Mouse (Mus musculus) heart, postnatal 10 days (tissue): ENCODE data around the gene Scn8a. TPM values are rescaled to one million over a fixed set of nuclear protein-coding genes. Genes with fewer than 3 reads are reported as not detected.
A peak's percentile ranks its signal among the peaks of the same experiment; 100 is the strongest.

Experiments
- DNase-seq, 2 experiments: peaks; one replicate each; pipeline ENCODE4 v3.0.0; 2021
- intact Hi-C: fragments of 180-260 bp; cut with DNase I; formaldehyde crosslinking; loops from one replicate; pipeline ENCODE4 v1.15.1; 2025
- total RNA-seq, 2 experiments: library from RNA; stranded (reverse); gene quantifications; 2 replicates each; pipeline ENCODE4 v1.2.3; 2021

Gene Scn8a
- total RNA-seq, 2 experiments from 2014 or later = 0.35 to 0.72 TPM

DNA sequence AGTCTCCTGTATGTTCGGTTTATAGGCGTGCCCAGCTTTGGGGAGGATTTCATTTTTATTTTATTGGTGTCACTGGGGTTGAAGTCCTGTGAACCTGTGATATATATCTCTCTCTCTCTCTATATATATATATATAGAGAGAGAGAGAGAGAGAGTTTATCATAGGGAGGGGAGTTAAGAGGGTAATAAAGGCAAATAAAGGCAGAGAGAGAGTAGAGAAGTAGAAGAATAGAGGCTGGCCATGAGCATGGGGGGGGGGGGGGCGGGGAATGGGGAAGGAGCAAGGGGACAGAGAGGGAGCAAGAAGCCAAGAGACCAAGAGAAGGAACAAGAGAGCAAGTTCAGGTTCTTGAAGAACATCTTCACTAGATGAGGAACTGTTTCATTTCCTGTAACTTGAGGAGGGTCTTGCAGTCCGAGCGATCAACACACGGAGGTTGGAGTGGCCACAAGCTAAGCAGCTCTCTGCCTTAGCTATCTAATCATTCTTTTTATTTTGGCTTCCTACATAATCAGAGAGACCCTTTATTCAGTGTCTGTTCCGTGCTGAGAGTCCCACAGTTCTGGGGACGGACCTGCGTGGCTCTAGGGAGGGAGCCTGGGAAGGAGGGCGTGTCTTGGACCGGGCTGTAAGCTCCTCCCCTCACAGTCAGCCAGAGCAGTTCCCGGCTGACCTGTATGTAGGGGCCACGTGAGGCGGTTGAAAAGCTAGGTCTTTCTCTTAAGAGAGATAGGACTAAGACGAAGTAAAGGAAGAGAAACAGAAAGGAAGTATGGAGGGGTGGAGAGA, 136.8 kb downstream of the Scn8a start:
- intact Hi-C loops = no loop called here
- DNase-seq = peak; percentile 39 to 55

DNA sequence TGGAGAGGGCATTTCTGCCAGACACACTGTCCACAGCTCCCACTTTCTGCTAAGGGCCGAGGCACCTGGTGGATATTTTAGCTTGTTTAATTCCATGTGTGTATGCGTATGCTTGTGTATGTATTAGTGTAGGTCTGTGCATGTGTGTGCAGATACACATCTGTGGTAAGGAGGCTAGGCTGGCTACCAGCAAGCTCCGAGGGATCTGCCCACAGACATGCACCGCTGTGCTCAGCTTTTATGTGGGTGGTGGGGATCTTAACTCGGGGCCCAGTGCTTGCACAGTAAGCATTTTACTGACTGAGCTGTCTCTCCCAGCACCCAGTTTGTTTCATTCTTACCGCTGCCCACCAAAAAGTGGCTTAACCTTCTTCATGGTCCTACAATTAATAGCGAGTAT, 137.6 kb downstream of the Scn8a start:
- intact Hi-C loops = no loop called here

DNA sequence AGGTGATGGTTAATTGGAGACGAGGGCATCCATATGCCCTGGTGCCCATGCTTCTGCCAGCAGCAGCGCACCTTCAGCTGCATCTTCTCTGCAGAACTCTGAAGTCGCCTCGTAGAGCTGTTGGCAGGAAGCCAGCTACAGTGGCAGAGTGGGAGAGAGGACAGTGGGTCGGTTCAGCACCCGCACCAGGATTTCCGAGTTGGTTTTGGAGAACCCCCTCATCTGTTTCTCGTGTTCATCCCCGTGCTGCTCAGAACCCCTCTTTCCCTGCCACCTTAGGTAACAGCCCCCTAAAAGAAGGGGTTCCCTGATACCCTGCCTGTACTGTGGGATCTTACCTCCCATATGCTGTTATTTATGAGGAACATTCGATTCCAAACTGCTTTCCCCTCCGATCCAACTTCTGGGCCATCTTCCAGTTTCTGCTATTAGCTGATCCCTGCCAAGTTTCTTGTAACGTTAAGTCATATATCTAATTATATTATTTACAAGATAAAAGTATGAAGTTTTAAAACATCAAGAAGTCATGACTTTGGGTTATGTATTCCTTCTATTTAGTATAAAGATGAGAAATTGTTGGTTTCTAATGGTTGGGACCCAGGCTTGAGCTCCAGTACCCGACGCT, 138.8 kb downstream of the Scn8a start:
- intact Hi-C loops = no loop called here

More for the DNA sequence above, 137.6 kb downstream of the Scn8a start:
- DNase-seq = no peak

DNA sequence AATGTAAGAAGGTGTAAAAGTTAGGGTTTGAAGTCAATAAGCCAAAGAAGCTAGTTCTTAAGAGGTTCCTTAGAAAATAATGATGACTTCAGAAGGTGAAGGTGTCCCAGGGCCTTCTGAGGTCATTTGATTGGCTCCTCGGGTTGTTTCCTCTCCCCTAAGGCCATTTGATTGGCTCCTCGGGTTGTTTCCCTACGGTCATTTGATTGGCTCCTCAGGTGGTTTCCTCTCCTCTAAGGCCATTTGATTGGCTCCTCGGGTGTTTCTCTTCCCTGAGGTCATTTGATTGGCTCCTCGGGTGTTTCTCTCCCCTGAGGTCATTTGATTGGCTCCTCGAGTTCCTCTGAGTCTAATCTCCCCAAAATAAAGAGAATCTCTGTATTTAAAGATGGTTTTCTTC, 141.7 kb downstream of the Scn8a start:
- no peak for DNase-seq
- intact Hi-C loops = no loop called here

More for the DNA sequence above, 138.8 kb downstream of the Scn8a start:
- no peak for DNase-seq

DNA sequence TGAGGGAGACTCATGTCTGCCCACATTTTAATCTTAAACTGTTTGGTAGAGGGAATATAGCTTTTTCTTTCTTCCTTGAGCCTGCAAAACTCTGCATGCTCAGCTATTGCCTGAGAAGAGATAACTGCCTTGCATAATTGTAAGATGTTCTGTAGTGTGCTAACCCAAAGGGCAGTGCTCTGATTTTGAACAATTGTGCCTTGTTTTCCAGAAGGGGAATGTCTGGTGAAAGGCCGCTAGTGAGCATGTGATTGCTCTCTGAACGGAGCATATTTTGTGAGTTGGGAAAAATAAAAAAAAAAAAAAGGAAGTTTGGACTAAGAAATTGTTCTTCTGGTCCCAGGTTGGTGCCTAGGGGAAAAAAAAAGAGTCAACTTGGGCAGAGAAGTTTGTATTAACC, 159.3 kb downstream of the Scn8a start:
- no peak for DNase-seq

DNA sequence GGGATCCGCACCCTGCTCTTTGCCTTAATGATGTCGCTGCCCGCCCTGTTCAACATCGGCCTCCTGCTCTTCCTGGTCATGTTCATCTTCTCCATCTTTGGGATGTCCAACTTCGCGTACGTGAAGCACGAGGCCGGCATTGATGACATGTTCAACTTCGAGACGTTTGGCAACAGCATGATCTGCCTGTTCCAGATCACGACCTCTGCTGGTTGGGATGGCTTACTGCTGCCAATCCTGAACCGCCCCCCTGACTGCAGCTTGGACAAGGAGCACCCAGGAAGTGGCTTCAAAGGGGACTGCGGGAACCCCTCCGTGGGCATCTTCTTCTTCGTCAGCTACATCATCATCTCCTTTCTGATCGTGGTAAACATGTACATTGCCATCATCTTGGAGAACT, 170.0 kb downstream of the Scn8a start:
- DNase-seq = peak in 1 of 2 experiments; percentile 28
- intact Hi-C loops = loop anchor here (5.0 kb wide), 2 partner anchors 202 to 282 kb away; no protein-coding TSS in a partner anchor

More for the DNA sequence above, 159.3 kb downstream of the Scn8a start:
- intact Hi-C loops = no loop called here

DNA sequence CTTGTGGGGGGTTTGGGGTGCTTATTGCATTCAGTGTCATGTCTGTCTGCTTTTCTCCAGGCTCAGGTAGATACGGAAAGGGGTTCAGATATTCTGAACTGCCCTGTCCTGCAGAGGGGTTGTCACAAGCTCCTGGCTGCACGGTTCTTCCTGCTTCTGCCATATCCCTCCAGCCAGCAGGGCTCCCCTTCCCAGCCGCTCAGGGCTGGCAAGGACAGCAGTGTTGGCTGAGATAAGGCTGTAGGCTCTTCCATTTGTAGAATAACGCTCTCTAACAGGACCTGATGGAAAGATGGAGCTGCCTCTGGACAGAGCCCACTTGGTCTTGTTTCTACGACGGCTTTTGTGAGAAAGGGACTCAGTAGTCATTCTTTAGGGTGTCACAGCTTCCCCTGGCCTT, 172.3 kb downstream of the Scn8a start:
- DNase-seq = no peak
- intact Hi-C loops = loop anchor here (5.0 kb wide), 2 partner anchors 205 to 285 kb away; no protein-coding TSS in a partner anchor

DNA sequence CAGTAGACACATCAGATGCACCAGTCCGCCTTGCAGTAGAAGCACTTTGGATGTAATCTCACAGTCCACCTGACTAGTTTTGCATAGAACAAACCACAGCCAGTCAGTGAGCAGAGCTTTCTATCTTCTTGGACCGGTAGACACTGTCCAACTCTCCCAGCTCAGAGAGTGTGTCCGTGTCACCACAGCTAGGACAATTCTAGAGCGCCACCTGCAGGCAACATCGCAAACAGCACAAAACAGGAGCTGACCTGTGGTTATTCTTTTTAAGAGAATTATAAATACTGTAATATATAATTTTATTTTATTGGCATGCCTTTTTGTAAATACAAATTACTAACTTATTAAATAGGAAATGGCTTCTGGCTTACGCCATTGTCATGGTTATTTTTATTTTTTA, 173.0 kb downstream of the Scn8a start:
- intact Hi-C loops = loop anchor here (5.0 kb wide), 2 partner anchors 205 to 285 kb away; no protein-coding TSS in a partner anchor
- DNase-seq = peak; percentile 59 to 80

DNA sequence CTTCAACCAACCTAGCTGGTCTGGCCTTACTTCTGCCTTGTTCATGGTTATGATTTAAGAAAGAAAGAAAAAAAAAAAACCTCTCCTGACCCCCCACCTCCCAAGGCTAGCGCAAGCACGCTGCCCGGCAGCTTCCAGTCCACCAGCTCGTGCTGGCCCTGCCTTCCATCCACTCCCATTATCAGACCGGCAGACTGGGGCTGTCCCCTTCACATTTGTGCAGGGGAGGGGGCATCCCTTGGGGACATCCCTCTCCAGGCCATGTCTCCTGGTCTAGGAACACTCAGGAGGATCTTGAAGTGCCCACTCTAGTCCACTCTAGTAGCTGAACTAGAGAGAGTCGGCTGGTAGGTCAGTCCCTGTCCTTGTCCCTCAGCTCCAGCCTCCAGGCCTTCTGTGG, 174.9 kb downstream of the Scn8a start:
- intact Hi-C loops = loop anchor here (5.0 kb wide), 2 partner anchors 207 to 287 kb away; no protein-coding TSS in a partner anchor
- no peak for DNase-seq

DNA sequence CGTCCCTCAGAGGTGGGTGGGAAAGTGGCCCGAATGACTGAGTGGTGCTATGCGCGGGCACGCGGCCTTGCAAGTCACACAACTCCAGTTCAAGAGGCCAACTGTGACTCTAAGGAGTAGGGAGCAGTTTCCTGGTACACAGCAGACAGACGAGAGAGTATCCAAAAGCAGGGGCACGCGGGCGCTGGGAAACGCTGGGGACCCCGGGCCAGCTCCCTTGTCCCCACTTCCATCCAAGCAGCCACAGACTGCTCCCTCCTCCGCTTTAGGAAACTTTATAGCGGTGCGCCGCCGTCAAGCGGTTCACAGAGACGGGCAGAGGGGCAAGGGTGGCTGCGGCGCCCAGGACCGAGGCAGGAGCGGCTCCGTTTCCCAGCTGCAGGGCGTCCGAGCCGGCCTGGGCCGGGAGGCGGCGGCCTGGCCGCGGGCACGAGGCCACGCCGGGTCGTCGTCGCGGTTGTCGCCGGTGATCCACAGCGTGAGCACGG, 176.4 kb downstream of the Scn8a start:
- intact Hi-C loops = no loop called here

DNA sequence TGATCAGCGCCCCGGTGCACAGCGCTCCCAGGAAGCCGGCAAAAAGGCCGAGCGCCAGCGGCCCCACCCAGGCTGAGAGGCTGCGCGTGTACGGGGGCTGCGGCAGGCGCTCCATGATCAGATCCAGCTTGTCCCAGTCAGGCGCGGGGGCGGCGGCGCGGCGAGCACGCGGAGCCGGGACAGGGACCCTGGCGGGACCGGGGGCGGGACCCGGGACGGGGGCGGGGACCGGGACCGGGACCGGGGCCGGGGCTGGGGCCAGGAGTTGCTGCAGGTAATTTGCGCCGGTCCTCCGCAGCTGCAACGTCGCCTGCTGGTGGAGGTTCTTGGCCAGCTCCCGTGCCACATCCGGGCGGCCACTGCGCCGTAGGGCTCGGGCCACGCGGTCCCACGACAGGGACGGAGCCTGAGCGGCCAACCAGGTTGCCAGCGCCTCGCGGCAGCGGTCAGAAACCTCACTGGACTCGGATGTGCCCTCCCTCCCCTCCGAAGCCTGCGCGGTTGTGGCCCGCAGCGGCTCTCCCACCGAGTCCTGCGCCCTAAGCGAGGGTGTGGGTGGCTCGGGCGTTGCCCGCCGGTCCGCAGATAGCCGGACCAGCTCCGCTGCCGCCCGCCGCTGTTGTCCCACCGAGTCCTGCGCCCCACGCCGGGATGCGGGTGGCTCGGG, 177.0 kb downstream of the Scn8a start:
- intact Hi-C loops = no loop called here

More for the DNA sequence above, 176.4 kb downstream of the Scn8a start:
- DNase-seq = no peak

DNA sequence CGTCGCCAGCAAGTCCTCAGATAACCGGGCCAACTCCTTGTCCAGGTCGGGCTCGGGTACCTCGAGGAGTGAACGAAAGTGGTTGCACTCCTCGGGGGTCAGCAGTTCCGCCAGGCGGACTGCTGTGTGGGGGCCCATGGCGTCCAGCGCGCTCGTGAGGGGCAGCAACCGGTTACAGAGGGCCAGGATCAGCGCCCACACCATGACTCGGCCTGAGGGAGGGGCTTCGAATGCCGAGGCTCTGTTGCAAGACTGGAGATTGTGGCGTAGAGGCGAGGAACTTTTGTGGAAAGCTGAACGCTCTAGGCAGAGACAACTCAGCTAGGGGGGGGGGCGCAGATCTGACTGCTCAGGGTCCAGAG, 177.5 kb downstream of the Scn8a start, which contains the start of gene Gm47841:
TSS of gene Gm47841 (minus strand) at position 204 of the 362 bp plus-strand sequence.
- intact Hi-C loops = no loop called here
- peak; percentile 42 to 58 for DNase-seq

More for the DNA sequence above, 177.0 kb downstream of the Scn8a start:
- DNase-seq = peak; percentile 58 to 64

DNA sequence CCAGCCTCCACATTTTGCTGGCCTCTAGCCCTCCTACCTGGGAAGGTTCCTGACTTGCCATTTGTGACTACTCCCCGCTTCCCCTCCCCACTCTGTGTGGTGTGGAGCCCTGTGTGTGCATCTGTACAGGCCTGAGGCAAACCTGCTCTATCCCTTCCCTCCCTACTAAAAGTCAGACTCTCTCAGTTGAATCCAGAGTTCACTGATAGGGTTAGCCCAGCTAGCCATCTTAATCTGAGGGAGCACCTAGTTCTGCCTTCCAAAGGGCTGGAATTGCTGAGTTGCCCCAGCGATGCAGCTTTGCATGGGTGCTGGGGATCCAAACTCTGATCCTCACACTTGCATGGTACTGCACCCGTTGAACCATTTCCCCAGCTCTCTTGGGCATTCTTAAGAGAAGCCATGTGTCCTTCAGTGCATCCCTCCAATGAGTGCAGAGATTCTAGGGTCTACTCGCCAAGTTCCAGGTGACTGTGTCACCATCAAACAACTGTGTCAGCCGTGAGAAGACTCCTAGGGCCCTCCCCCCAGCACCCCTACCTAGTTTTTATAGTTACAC, 178.8 kb downstream of the Scn8a start:
- intact Hi-C loops = no loop called here
- DNase-seq = no peak

DNA sequence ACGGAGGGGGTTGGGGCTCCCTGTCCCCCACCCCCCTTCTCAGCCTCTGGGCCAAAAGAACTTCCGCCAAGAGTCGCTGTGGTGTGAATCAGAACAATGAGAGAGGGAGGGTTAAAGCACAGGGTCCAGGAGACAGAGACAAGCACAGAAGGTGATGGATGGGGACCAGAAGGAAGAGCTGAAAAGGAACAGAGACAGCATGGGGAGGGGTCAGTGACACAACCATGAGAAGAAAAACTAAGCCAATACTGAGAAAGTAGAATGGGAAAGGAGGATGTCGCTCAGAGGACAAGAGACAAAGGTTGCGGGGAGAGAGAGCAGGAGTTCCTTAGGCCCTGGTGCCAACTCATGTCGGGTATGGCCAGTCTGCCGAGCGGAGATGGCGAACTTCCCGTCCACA, 182.2 kb downstream of the Scn8a start:
- DNase-seq = no peak
- intact Hi-C loops = no loop called here

DNA sequence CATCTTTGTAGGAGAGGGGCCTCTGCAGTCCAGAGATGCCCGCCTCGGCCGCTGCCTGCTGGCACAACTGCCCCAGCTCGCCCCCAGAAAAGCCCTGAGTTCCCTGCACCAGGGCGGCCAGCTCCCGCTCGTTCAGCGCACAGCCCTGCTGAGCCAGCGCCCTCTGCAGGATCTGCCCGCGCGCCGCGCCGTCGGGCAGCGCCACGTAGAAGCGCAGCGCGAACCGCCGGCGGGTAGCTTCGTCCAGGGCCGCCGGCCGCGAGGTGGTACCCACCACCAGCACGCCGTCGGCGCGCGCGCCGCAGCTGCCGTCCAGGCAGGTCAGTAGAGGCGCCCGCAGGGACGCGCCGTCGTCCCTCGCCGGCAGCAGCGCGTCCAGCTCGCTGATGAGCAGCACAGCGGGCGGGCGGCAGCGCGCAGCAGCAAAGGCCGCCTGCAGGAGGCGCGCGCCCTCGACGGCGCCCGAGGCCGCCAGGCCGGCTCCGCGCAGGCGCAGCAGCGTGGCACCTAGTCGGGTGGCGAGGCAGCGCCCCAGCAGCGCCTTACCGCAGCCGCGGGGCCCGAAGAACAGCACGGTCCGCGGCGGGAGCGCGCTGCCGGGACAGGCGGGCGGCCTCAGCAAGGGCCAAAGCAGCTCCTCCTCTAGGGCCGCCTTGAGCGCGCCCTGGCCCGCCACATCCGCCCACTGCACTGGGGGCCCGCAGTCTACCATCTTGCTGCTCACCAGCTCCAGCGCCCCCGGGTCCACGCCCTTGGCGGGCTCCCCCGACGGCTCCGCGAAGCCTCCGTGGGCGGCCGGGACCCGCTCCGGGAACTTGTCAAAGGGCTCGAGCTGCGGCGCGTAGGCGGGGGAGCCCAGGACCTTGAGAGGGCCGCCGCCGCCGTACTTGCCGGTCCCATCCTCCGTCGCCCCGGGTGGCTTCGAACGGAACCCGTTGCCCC, 183.2 kb downstream of the Scn8a start:
- intact Hi-C loops = no loop called here

DNA sequence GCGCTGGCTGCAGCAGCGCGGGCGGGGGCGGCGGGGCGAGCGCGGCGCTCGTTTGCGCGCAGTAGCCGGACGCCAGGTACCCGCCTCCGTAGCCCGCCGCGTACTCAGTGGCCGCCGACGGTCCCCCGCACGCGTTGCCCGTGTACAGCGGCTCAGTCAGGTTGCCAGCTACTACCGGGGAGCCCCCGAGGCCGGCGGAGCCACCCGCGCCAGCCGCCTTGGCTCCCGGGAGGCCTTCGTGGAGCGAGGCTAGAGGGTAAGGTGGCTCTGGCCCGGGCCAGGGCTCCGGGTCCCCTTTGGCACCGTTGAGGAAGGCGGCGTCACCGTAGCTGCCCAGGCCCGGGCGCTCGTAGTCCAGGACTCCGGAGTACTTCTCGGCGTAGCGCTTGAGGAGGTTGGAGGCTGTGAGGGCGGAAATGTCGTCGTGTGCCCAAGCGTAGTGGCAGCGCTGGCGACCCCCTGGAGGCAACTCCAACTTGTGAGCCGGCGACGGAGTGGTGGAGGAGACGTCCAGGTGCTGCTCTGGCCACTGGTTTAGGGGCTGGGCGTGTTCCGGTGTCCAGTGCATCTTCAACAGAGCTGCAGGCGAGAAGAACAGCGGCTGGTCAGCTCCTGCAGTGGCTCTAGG, 184.3 kb downstream of the Scn8a start:
- intact Hi-C loops = no loop called here
- no peak for DNase-seq

More for the DNA sequence above, 183.2 kb downstream of the Scn8a start:
- no peak for DNase-seq

DNA sequence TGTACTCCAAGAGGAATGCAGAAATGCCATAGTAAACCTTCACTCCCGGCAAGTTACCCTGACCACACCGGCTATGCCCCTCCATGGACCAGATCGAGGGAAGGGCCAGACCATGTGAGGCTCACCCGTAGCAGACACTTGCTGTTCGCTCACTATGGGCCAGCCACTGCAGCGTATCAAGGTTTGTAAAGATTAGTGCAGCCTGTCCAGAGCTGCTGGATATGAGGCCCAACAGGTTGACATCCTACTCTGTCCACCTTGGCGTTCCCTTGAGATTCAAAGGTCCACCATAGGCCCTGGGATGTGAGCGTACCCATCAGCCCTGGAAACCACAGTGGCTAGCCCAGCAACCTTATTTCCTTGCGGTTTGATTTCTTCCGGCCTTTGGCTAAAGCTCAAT, 184.9 kb downstream of the Scn8a start:
- no peak for DNase-seq
- intact Hi-C loops = no loop called here

DNA sequence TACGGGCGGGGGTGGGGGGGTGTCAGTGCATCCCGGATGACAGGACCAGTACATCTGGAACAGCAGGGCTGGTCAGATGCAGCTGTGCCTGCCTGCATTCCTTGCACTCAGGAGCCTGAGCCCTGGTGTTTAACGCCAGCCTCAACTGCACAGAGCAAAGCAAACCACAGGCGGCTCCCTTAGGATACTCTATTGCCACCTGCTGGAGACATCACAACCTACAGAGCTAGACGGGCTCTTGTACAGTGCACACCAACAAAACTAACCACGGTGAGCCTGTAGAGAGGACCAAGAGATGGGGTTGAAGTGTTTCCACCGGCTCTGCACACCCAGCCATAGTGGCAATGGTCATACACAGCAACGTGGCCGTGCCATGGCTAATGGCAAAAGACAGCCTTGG, 186.6 kb downstream of the Scn8a start:
- intact Hi-C loops = no loop called here
- DNase-seq = peak; percentile 54 to 72
